Mouse (Mus musculus) cerebellum, adult 11 months (tissue): ENCODE results near the gene Letmd1.

Experiments
- DNase-seq: peaks from one replicate; pipeline ENCODE4 v3.0.0; 2022

Gene Letmd1

DNA sequence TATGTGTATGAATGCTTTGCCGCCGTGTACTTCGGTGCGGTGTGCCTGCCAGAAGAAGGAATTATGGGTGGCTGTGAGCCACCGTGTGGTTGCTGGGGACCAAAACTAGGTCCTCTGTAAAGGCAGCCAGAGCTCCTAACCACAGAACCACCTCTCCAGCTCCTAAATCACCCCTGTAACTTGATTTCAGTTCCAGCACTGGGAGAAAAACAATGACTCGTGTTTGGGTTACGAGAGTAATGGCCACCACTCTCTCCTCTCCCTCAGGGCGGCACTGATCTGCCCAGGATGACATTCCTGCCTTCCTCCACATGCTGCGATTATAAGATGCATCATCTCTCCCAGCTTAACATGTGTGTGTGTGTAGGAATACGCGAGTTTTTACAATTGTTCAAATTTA is 41.2 kb downstream of the Letmd1 start:
- DNase-seq = no peak

GRCm38 (mm10) chr15:100513387-100513786 is 44.6 kb downstream of the Letmd1 start:
- DNase-seq = no peak

DNA sequence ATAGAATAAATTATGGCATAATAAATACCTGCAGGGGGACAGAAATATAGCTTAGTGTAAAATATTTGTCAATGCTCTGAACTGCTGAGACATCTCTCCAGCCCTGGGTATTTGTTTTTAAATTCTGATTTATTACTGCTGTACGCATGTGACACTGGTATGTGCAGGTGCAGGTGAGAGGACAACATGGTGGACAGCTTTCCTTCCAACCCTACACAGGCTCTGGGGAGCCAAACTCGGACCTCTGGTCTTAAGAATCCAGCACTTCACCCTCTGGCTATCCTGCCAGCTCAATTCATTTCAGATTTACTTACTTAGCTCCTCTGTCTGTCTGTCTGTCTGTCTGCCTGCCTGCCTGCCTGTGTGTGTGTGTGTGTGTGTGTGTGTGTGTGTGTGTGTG is 46.3 kb downstream of the Letmd1 start:
- no peak for DNase-seq

DNA sequence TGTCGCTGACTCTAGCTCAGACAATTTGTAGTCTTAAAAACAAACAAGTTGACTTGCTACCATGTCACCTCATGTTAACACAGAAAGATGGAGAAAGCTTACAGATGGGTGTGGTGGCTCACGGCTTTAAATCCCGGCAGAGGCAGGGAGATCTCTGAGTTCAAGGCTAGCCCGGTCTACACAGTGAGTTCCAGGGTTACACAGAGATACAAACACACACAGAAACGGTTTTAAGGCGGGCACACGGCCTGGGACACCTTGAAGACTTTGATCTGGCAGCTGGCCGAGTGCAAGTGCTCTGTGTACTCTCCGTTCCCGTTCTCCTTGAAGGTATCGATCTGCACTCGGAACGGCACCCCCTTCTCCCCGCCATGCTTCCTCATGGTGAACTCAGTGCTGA is 51.5 kb downstream of the Letmd1 start:
- DNase-seq = no peak

DNA sequence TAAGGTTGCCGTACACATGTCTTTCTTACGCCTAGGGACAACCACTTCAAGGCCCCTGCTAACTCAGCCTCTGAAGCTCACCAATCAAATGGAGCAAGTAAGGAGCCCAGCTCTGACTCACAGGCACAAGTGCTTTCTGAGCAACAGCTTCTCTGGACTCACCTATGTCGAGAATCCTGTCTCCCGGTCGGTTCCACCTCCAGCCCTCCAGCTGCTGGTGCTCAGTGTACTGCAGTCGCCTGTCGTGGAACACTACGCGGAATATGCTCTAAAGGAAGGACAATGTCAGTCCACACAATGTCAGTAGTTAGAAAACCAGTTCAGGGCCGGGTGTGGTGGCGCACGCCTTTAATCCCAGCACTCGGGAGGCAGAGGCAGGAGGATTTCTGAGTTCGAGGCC is 56.6 kb downstream of the Letmd1 start:
- no peak for DNase-seq

DNA sequence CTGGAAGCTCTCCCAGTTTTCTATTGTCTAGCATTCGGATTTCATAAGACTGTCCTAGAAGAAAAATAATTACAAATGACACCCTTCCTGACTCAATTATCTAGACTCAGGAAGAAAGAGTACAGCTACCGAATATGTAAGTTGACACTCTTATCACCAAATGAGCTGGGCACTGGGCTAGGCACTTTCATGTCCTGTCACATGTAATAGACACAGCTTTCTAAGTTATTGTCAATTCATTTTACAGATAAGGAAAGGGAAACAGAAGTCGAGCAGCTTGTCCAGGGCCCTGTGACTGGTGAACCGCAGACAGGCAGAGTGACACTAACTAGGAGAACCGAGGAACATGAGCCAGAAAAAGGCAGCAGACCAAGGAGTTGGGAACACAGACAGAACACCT is 59.1 kb downstream of the Letmd1 start:
- DNase-seq = no peak
